ENCODE assay signal across 8 mouse cellular contexts in the genomic region with DNA sequence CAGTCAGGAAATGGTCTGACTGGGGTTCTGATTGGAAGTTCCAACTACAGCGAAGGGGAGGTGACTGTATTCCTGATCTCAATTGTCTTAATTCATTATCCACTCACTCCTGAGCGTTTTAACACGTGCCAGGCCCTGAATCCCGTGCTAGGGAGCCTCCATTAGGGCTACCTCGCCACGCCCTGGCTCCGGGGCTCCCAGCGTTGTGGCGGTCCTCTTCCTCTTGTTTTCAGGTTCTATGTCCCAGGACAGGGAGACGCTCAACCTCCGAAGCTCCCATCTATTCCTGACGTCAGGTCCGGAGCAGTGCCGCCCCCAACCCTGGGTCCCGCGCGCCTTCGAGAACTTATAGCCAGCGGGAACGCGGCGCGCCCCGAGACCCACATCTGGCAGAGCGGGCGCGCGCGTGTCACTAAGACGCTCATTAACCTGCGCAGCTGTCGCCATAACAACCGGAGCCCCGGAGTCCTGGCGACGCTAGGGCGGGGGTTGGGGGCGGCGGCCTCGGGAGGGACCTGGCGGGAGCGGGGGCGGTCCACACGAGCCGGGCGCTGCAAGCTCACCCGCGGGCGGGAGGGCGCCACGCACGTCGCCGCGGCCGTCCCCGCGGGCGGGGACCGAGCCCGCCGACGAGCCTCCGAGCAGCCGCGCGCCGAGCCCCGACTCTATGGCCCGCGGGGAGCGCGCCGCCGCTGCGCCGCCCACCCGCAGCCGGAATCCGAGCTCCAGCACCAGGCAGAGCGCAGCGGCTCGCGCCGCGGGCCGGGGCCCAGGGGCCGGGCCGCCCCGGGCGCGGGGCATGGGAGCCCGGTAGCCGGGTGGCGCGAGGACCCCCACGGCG. TPM values are rescaled to one million over a fixed set of nuclear protein-coding genes. Genes with fewer than 3 reads are reported as not detected.
DNase-seq lines count a peak whose midpoint lies in the region; ATAC-seq and TF ChIP-seq lines count a peak whose summit lies in the region.

TSS of gene Neurl1a (plus strand) at position 390 of the 841 bp plus-strand sequence.

- DNase-seq in B cell, adult 2 months: peak; percentile 27 to 41
- peak; percentile 78 for DNase-seq in adrenal gland, postnatal 14 days
- DNase-seq in kidney, postnatal 4 days: peak; percentile 69 to 77
- peak; percentile 46 for DNase-seq in urinary bladder, postnatal 14 days (ENCODE audit: low spot score)

- H3K9me3 ChIP-seq in embryonic facial prominence, embryonic 13.5 days: peaks cover 6% of the 10 kb centered on the region; the same call in 1 of the 2 replicates
- peaks cover 8% of the 10 kb centered on the region for H3K9me3 ChIP-seq in heart, embryonic 11.5 days (replicated peaks; ENCODE audit: control insufficient read depth, low read length)
- H3K9me3 ChIP-seq in liver, embryonic 16.5 days (replicated peaks; ENCODE audit: control insufficient read depth, low read length): no peaks in the 10 kb centered on the region

- H3K4me3 ChIP-seq in embryonic facial prominence, embryonic 13.5 days: peak within 1 kb of the TSS; percentile 70
- H3K4me3 ChIP-seq in heart, embryonic 11.5 days (ENCODE audit: low read depth, low read length): peak within 1 kb of the TSS; percentile 50
- H3K4me3 ChIP-seq in liver, embryonic 16.5 days (ENCODE audit: low read depth, low read length): peak within 1 kb of the TSS; percentile 56
- H3K4me3 ChIP-seq in olfactory bulb, adult 2 months (ENCODE audit: insufficient read depth, low read depth, low read length): peak within 1 kb of the TSS; percentile 69

- H3K36me3 ChIP-seq in embryonic facial prominence, embryonic 13.5 days: no peaks in the 10 kb centered on the region
- no peaks in the 10 kb centered on the region for H3K36me3 ChIP-seq in heart, embryonic 11.5 days (ENCODE audit: control insufficient read depth, insufficient read depth, low read length)
- no peaks in the 10 kb centered on the region for H3K36me3 ChIP-seq in liver, embryonic 16.5 days (ENCODE audit: control insufficient read depth, insufficient read depth)

- ATAC-seq in embryonic facial prominence, embryonic 13.5 days (ENCODE audit: insufficient number of reproducible peaks, insufficient read depth, low FRiP score, low TSS enrichment, low read depth): 0 out of 2 replicates have a peak, but pooled peaks have one; percentile 44
- peak; percentile 39; the same call in 1 of the 2 replicates for ATAC-seq in heart, embryonic 11.5 days (replicated peaks; ENCODE audit: insufficient number of reproducible peaks, low FRiP score, low TSS enrichment)
- no peak for ATAC-seq in liver, embryonic 16.5 days (ENCODE audit: low read depth)

- H3K27ac ChIP-seq in embryonic facial prominence, embryonic 13.5 days: no peak within 1 kb of the TSS; the same call in 1 of the 2 replicates
- no peak within 1 kb of the TSS for H3K27ac ChIP-seq in heart, embryonic 11.5 days (ENCODE audit: low read depth, low read length)
- H3K27ac ChIP-seq in liver, embryonic 16.5 days (ENCODE audit: low read length): no peak within 1 kb of the TSS
- H3K27ac ChIP-seq in olfactory bulb, adult 2 months (ENCODE audit: insufficient read depth, low read depth, low read length): no peak within 1 kb of the TSS

- peaks cover 11% of the 10 kb centered on the region for H3K4me1 ChIP-seq in embryonic facial prominence, embryonic 13.5 days
- no peaks in the 10 kb centered on the region for H3K4me1 ChIP-seq in heart, embryonic 11.5 days (ENCODE audit: control insufficient read depth, insufficient read depth, low read length)
- H3K4me1 ChIP-seq in liver, embryonic 16.5 days (ENCODE audit: control insufficient read depth, low read depth, low read length): no peaks in the 10 kb centered on the region; the same call in 1 of the 2 replicates
- H3K4me1 ChIP-seq in olfactory bulb, adult 2 months (ENCODE audit: control insufficient read depth, insufficient read depth, low read length): peaks cover 7% of the 10 kb centered on the region

- peak within 1 kb of the TSS; percentile 78 for H3K9ac ChIP-seq in embryonic facial prominence, embryonic 13.5 days
- H3K9ac ChIP-seq in heart, embryonic 11.5 days (ENCODE audit: low read depth, low read length): peak within 1 kb of the TSS; percentile 59; the same call in 1 of the 2 replicates
- no peak within 1 kb of the TSS for H3K9ac ChIP-seq in liver, embryonic 16.5 days (ENCODE audit: low read depth, low read length)

- WGBS in embryonic facial prominence, embryonic 13.5 days: under 1% methylated on average over 96 of the region's 98 CpGs
- WGBS in heart, embryonic 11.5 days (ENCODE audit: insufficient replicate concordance): under 1% methylated on average over 76 of the region's 98 CpGs
- WGBS in liver, embryonic 16.5 days (ENCODE audit: insufficient replicate concordance): under 1% methylated on average over 58 of the region's 98 CpGs
- 1% methylated on average over 97 of the region's 98 CpGs for WGBS in olfactory bulb, adult 2 months

- H3K27me3 ChIP-seq in embryonic facial prominence, embryonic 13.5 days: peaks cover 33% of the 10 kb centered on the region
- peaks cover 42% of the 10 kb centered on the region for H3K27me3 ChIP-seq in heart, embryonic 11.5 days (ENCODE audit: control insufficient read depth, insufficient read depth, low read length)
- H3K27me3 ChIP-seq in liver, embryonic 16.5 days (ENCODE audit: control insufficient read depth, insufficient read depth, low read depth, low read length): peaks cover 40% of the 10 kb centered on the region

- TF ChIP-seq POLR2A in olfactory bulb, adult 2 months (IDR thresholded peaks at IDR 0.05; ENCODE audit: insufficient read depth, low read depth, low read length): no peak

- TF ChIP-seq CTCF in olfactory bulb, adult 2 months (IDR thresholded peaks at IDR 0.05; ENCODE audit: insufficient read depth, low read depth, low read length): no peak

- peak within 1 kb of the TSS; percentile 99 for H3K4me2 ChIP-seq in embryonic facial prominence, embryonic 13.5 days
- H3K4me2 ChIP-seq in heart, embryonic 11.5 days: peak within 1 kb of the TSS; percentile 85
- H3K4me2 ChIP-seq in liver, embryonic 16.5 days (ENCODE audit: low read depth, low read length): peak within 1 kb of the TSS; percentile 79

RNA-seq across cellular contexts. Expression of gene Neurl1a, which starts in this region (rescaled TPM):
- total RNA-seq in adrenal gland, postnatal 14 days (2021): 15.3 and 16.0 TPM in 2 replicates
- 6.2 and 7.3 TPM in 2 replicates for polyA plus RNA-seq in embryonic facial prominence, embryonic 13.5 days (2015; fragmentation: Nextera tagmentation; extraction: Ambion mirVana)
- polyA plus RNA-seq in heart, embryonic 11.5 days (2014; fragmentation: Nextera tagmentation; extraction: Ambion mirVana): 3.0 and 3.2 TPM in 2 replicates
- polyA plus RNA-seq in liver, embryonic 16.5 days (2015; fragmentation: Nextera tagmentation; extraction: Ambion mirVana): 0.64 and 0.92 TPM in 2 replicates
- polyA plus RNA-seq in olfactory bulb, adult 2 months (2012; ENCODE audit: insufficient read depth, insufficient read length, low replicate concordance, missing spikeins): not detected in 2 replicates
